Mouse (Mus musculus): Measurements from ENCODE around the gene Tyro3. TPM values are rescaled to one million over a fixed set of nuclear protein-coding genes. Genes with fewer than 3 reads are reported as not detected.

Tyro3 gene
- polyA plus RNA-seq, 2 experiments = 28.5 to 44.2 TPM

GRCm38 (mm10) chr2:119787206-119787883, 10.2 kb upstream of the Tyro3 start, which contains the start of gene Rpap1:
Gene Rpap1 (minus strand): TSS chr2:119787537.
- under 1% methylated on average over 44 of the region's 44 CpGs for WGBS
- peak; percentile 83 for DNase-seq (ENCODE audit: low spot score)
- peak; percentile 98 for TF ChIP-seq POLR2A (IDR thresholded peaks at IDR 0.05; ENCODE audit: borderline replicate concordance, extremely low read depth, insufficient read depth, insufficient read length)
- H3K4me3 ChIP-seq (replicated peaks; ENCODE audit: low read length) = peak within 1 kb of the TSS; percentile 59
- H3K27me3 ChIP-seq (ENCODE audit: control insufficient read depth, insufficient read depth, low read length) = no peaks in the 10 kb centered on the region
- peaks cover 8% of the 10 kb centered on the region for H3K36me3 ChIP-seq (ENCODE audit: control insufficient read depth, insufficient read depth, low read length)
- peak within 1 kb of the TSS; percentile 76 for H3K4me2 ChIP-seq (replicated peaks; ENCODE audit: low read depth, low read length, severe bottlenecking)
- H3K9ac ChIP-seq (ENCODE audit: low read depth, low read length, severe bottlenecking) = peak within 1 kb of the TSS; percentile 59
- H3K4me1 ChIP-seq (ENCODE audit: control insufficient read depth, insufficient read depth, low read length) = peaks cover 6% of the 10 kb centered on the region
- H3K27ac ChIP-seq (replicated peaks; ENCODE audit: low read depth, low read length) = peak within 1 kb of the TSS; percentile 78
- peak; percentile 97 for ATAC-seq (ENCODE audit: low FRiP score, low read depth)
- H3K9me3 ChIP-seq (ENCODE audit: control insufficient read depth, low read length) = no peaks in the 10 kb centered on the region

GRCm38 (mm10) chr2:119789996-119790395, 7.5 kb upstream of the Tyro3 start:
- H3K9me3 ChIP-seq (ENCODE audit: control insufficient read depth, low read length) = no peaks in the 10 kb centered on the region
- no peak overlapping the region for H3K4me3 ChIP-seq (replicated peaks; ENCODE audit: low read length)
- H3K27me3 ChIP-seq (ENCODE audit: control insufficient read depth, insufficient read depth, low read length) = no peaks in the 10 kb centered on the region
- WGBS = 82% methylated on average over 2 of the region's 2 CpGs
- peaks cover 6% of the 10 kb centered on the region for H3K4me1 ChIP-seq (ENCODE audit: control insufficient read depth, insufficient read depth, low read length)
- no peak overlapping the region for H3K9ac ChIP-seq (ENCODE audit: low read depth, low read length, severe bottlenecking)
- ATAC-seq (ENCODE audit: low FRiP score, low read depth) (no peak), DNase-seq (ENCODE audit: low spot score) (no peak)
- H3K36me3 ChIP-seq (ENCODE audit: control insufficient read depth, insufficient read depth, low read length) = no peaks in the 10 kb centered on the region
- no peak overlapping the region for H3K4me2 ChIP-seq (replicated peaks; ENCODE audit: low read depth, low read length, severe bottlenecking)
- no peak for TF ChIP-seq POLR2A (IDR thresholded peaks at IDR 0.05; ENCODE audit: borderline replicate concordance, extremely low read depth, insufficient read depth, insufficient read length)
- H3K27ac ChIP-seq (replicated peaks; ENCODE audit: low read depth, low read length) = no peak overlapping the region

GRCm38 (mm10) chr2:119798246-119798927, 854 bp downstream of the Tyro3 start:
- Histone ChIP-seq H3K4me1 (ENCODE audit: control insufficient read depth, insufficient read depth, low read length) (peaks cover 24% of the 10 kb centered on the region; the same call in 1 of the 2 replicates), H3K4me3 (replicated peaks; ENCODE audit: low read length) (no peak overlapping the region), H3K9ac (ENCODE audit: low read depth, low read length, severe bottlenecking) (no peak overlapping the region), H3K27me3 (ENCODE audit: control insufficient read depth, insufficient read depth, low read length) (no peaks in the 10 kb centered on the region), H3K27ac (replicated peaks; ENCODE audit: low read depth, low read length) (no peak overlapping the region), H3K4me2 (replicated peaks; ENCODE audit: low read depth, low read length, severe bottlenecking) (peak overlapping the region; percentile 83; the same call in 1 of the 2 replicates), H3K36me3 (ENCODE audit: control insufficient read depth, insufficient read depth, low read length) (0 out of 2 replicates have a peak, but pooled peaks cover 8% of the 10 kb centered on the region), H3K9me3 (ENCODE audit: control insufficient read depth, low read length) (no peaks in the 10 kb centered on the region)
- WGBS = 10% methylated on average over 13 of the region's 13 CpGs
- no peak for TF ChIP-seq POLR2A (IDR thresholded peaks at IDR 0.05; ENCODE audit: borderline replicate concordance, extremely low read depth, insufficient read depth, insufficient read length)
- ATAC-seq (ENCODE audit: low FRiP score, low read depth) (no peak), DNase-seq (ENCODE audit: low spot score) (no peak)

- peak; percentile 30 for DNase-seq (ENCODE audit: low spot score)
- TF ChIP-seq POLR2A (IDR thresholded peaks at IDR 0.05; ENCODE audit: borderline replicate concordance, extremely low read depth, insufficient read depth, insufficient read length) = peak; percentile 57; the same call in 1 of the 2 replicates
- H3K36me3 ChIP-seq (ENCODE audit: control insufficient read depth, insufficient read depth, low read length) = peaks cover 18% of the 10 kb centered on the region; the same call in 1 of the 2 replicates
- peaks cover 24% of the 10 kb centered on the region; the same call in 1 of the 2 replicates for H3K4me1 ChIP-seq (ENCODE audit: control insufficient read depth, insufficient read depth, low read length)
- H3K4me2 ChIP-seq (replicated peaks; ENCODE audit: low read depth, low read length, severe bottlenecking) = peak overlapping the region; percentile 83
- H3K27me3 ChIP-seq (ENCODE audit: control insufficient read depth, insufficient read depth, low read length) = no peaks in the 10 kb centered on the region
- ATAC-seq (ENCODE audit: low FRiP score, low read depth) = peak; percentile 83
- no peaks in the 10 kb centered on the region for H3K9me3 ChIP-seq (ENCODE audit: control insufficient read depth, low read length)
- peak overlapping the region; percentile 85 for H3K4me3 ChIP-seq (replicated peaks; ENCODE audit: low read length)
- H3K27ac ChIP-seq (replicated peaks; ENCODE audit: low read depth, low read length) = peak overlapping the region; percentile 52
- H3K9ac ChIP-seq (ENCODE audit: low read depth, low read length, severe bottlenecking) = peak overlapping the region; percentile 87
- under 1% methylated on average over 36 of the region's 89 CpGs for WGBS
Observed at GRCm38 (mm10) chr2:119799181-119799960, 1.8 kb downstream of the Tyro3 start.
